Mouse (Mus musculus): ENCODE data around the gene Cavin3. TPM values are rescaled to one million over a fixed set of nuclear protein-coding genes. Genes with fewer than 3 reads are reported as not detected.
"Not testable (repeated sequence)": the region's sequence is repeated elsewhere in the genome, so short reads cannot be mapped to it uniquely, and the experiment has no call there.

The Cavin3 gene
- polyA plus RNA-seq, 1 experiment from 2014 or later = 75.7 TPM

GRCm38 (mm10) chr7:105474771-105475315 is 7.3 kb downstream of the Cavin3 start:
- Histone ChIP-seq H3K27me3 (ENCODE audit: insufficient read depth, low read length) (no peaks in the 10 kb centered on the region), H3K36me3 (ENCODE audit: insufficient read depth, low read length) (no peaks in the 10 kb centered on the region), H3K9me3 (ENCODE audit: low read length) (no peaks in the 10 kb centered on the region), H3K4me1 (ENCODE audit: insufficient read depth, low read length) (no peaks in the 10 kb centered on the region), H3K27ac (ENCODE audit: low read length) (no peak overlapping the region), H3K4me3 (ENCODE audit: low read length) (no peak overlapping the region), H3K9ac (replicated peaks; ENCODE audit: low read length) (no peak overlapping the region), H3K4me2 (replicated peaks; ENCODE audit: low read depth, low read length) (no peak overlapping the region)
- ATAC-seq (ENCODE audit: low FRiP score, low TSS enrichment) = no peak
- 60% methylated on average over 4 of the region's 4 CpGs for WGBS

DNA sequence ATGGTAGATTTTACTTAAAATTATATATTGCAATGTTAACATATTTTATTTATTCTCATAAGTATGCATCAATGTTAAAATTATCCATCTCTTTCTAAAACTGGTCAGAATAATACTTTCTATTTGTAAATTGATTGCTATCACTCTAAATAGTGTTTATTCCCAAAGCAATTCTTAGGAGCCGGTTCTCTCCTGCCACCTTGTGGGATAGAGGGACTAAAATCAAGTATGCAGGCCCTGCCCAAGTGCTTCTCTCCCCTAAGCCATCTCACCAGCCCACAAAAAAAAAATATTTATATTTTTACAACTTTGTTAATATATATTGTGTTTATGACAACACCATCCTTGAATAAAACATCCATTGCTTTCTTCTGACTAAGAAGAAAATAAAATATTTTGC is 9.5 kb downstream of the Cavin3 start:
- Histone ChIP-seq H3K9me3 (ENCODE audit: low read length) (no peaks in the 10 kb centered on the region), H3K9ac (replicated peaks; ENCODE audit: low read length) (no peak overlapping the region), H3K27me3 (ENCODE audit: insufficient read depth, low read length) (no peaks in the 10 kb centered on the region), H3K4me3 (ENCODE audit: low read length) (no peak overlapping the region), H3K4me1 (ENCODE audit: insufficient read depth, low read length) (no peaks in the 10 kb centered on the region), H3K36me3 (ENCODE audit: insufficient read depth, low read length) (no peaks in the 10 kb centered on the region), H3K27ac (ENCODE audit: low read length) (no peak overlapping the region), H3K4me2 (replicated peaks; ENCODE audit: low read depth, low read length) (no peak overlapping the region)
- 65% methylated on average over 1 of the region's 1 CpGs for WGBS
- ATAC-seq (ENCODE audit: low FRiP score, low TSS enrichment) = no peak

DNA sequence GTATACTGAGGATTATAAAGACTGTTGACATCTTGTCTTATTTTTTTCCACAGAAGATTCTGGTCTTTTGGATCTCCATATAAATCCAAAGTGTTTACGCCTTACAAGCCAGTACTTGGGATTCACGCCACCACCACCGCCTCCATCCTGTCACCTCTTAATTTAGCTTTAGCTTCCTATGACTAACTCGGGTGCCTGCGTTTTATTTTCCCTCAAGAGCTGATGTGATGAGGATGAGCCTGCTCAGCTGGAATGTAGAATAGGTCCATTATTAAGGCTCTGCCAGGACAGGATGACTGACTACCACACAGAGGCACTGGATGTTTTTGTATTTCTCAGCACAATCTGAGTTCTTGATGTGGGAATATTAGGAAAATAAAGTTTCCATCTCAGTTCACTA is 16.6 kb downstream of the Cavin3 start:
- H3K9me3 ChIP-seq (ENCODE audit: low read length); H3K4me3 ChIP-seq (ENCODE audit: low read length); H3K27ac ChIP-seq (ENCODE audit: low read length); H3K4me1 ChIP-seq (ENCODE audit: insufficient read depth, low read length); H3K9ac ChIP-seq (replicated peaks; ENCODE audit: low read length); H3K36me3 ChIP-seq (ENCODE audit: insufficient read depth, low read length); ATAC-seq (ENCODE audit: low FRiP score, low TSS enrichment); H3K27me3 ChIP-seq (ENCODE audit: insufficient read depth, low read length); H3K4me2 ChIP-seq (replicated peaks; ENCODE audit: low read depth, low read length): not testable (repeated sequence)
- 73% methylated on average over 5 of the region's 5 CpGs for WGBS

DNA sequence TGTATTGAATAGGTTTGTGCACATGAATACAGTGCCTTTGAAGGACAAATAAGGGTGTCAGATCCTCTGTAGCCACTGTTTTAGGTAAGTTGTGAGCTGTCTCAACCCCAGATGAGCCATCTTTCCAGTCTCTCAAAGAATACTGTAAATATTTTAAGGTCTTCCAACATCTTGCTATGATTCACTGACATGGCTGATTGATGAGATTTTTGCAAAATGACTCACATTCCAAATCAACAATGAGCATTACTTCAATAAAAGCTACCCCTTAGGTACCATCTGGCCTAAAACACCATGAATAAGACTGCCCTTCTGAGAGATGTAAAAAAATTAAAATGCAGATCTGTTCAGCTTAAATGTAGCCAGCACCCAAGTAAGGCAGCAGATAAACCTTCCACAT is 23.6 kb downstream of the Cavin3 start:
- Histone ChIP-seq H3K36me3 (ENCODE audit: insufficient read depth, low read length) (no peaks in the 10 kb centered on the region), H3K4me3 (ENCODE audit: low read length) (no peak overlapping the region), H3K27ac (ENCODE audit: low read length) (no peak overlapping the region), H3K27me3 (ENCODE audit: insufficient read depth, low read length) (no peaks in the 10 kb centered on the region), H3K4me2 (replicated peaks; ENCODE audit: low read depth, low read length) (no peak overlapping the region), H3K4me1 (ENCODE audit: insufficient read depth, low read length) (no peaks in the 10 kb centered on the region), H3K9ac (replicated peaks; ENCODE audit: low read length) (no peak overlapping the region), H3K9me3 (ENCODE audit: low read length) (no peaks in the 10 kb centered on the region)
- no peak for ATAC-seq (ENCODE audit: low FRiP score, low TSS enrichment)

DNA sequence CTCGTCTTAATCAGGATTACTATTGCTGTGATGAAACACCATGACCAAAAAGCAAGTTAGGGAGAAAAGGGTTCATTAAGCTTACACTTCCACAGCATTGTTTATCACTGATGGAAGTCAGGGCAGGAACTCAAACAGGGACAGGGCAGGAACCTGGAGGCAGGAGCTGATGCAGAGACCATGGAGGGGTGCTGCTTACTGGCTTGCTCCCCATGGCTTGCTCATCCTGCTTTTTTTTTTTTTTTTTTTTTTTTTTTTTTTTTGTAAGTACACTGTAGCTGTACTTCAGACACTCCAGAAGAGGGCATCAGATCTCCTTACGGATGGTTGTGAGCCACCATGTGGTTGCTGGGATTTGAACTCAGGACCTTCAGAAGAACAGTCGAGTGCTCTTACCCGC is 28.8 kb downstream of the Cavin3 start:
- H3K4me1 ChIP-seq (ENCODE audit: insufficient read depth, low read length); H3K27me3 ChIP-seq (ENCODE audit: insufficient read depth, low read length); H3K36me3 ChIP-seq (ENCODE audit: insufficient read depth, low read length); ATAC-seq (ENCODE audit: low FRiP score, low TSS enrichment); H3K4me3 ChIP-seq (ENCODE audit: low read length); H3K27ac ChIP-seq (ENCODE audit: low read length); H3K4me2 ChIP-seq (replicated peaks; ENCODE audit: low read depth, low read length); H3K9me3 ChIP-seq (ENCODE audit: low read length); H3K9ac ChIP-seq (replicated peaks; ENCODE audit: low read length): not testable (repeated sequence)
- WGBS = 85% methylated on average over 4 of the region's 4 CpGs

GRCm38 (mm10) chr7:105445076-105445475 is 37.0 kb downstream of the Cavin3 start:
- ATAC-seq (ENCODE audit: low FRiP score, low TSS enrichment) = no peak
- no peak overlapping the region for H3K4me2 ChIP-seq (replicated peaks; ENCODE audit: low read depth, low read length)
- no peak overlapping the region for H3K4me3 ChIP-seq (ENCODE audit: low read length)
- no peaks in the 10 kb centered on the region for H3K9me3 ChIP-seq (ENCODE audit: low read length)
- no peaks in the 10 kb centered on the region for H3K36me3 ChIP-seq (ENCODE audit: insufficient read depth, low read length)
- 65% methylated on average over 3 of the region's 3 CpGs for WGBS
- H3K4me1 ChIP-seq (ENCODE audit: insufficient read depth, low read length) = no peaks in the 10 kb centered on the region
- H3K27me3 ChIP-seq (ENCODE audit: insufficient read depth, low read length) = no peaks in the 10 kb centered on the region
- H3K9ac ChIP-seq (replicated peaks; ENCODE audit: low read length) = no peak overlapping the region
- no peak overlapping the region for H3K27ac ChIP-seq (ENCODE audit: low read length)

DNA sequence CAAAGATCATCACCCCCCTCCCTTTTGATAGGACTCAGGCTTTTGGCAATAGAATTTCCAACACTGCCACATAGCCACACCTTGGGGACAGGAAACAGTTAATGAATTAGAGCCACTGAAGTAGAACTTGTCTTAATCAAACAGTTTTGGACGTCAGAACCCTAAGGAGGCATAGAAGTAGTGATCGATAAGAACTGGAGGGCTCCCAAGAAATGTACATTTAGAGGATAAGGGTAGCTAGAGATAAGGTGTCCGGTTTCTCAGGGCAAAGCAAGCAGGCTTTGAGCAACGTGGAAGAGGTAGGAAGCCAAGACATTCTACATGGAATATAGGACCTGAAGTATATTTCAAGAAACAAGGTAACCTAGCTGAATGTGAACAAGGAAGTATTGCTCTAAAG is 40.7 kb downstream of the Cavin3 start:
- Histone ChIP-seq H3K4me1 (ENCODE audit: insufficient read depth, low read length) (no peaks in the 10 kb centered on the region), H3K36me3 (ENCODE audit: insufficient read depth, low read length) (no peaks in the 10 kb centered on the region), H3K4me2 (replicated peaks; ENCODE audit: low read depth, low read length) (no peak overlapping the region), H3K9ac (replicated peaks; ENCODE audit: low read length) (no peak overlapping the region), H3K27me3 (ENCODE audit: insufficient read depth, low read length) (no peaks in the 10 kb centered on the region), H3K9me3 (ENCODE audit: low read length) (no peaks in the 10 kb centered on the region), H3K27ac (ENCODE audit: low read length) (no peak overlapping the region), H3K4me3 (ENCODE audit: low read length) (no peak overlapping the region)
- 53% methylated on average over 4 of the region's 4 CpGs for WGBS
- no peak for ATAC-seq (ENCODE audit: low FRiP score, low TSS enrichment)

DNA sequence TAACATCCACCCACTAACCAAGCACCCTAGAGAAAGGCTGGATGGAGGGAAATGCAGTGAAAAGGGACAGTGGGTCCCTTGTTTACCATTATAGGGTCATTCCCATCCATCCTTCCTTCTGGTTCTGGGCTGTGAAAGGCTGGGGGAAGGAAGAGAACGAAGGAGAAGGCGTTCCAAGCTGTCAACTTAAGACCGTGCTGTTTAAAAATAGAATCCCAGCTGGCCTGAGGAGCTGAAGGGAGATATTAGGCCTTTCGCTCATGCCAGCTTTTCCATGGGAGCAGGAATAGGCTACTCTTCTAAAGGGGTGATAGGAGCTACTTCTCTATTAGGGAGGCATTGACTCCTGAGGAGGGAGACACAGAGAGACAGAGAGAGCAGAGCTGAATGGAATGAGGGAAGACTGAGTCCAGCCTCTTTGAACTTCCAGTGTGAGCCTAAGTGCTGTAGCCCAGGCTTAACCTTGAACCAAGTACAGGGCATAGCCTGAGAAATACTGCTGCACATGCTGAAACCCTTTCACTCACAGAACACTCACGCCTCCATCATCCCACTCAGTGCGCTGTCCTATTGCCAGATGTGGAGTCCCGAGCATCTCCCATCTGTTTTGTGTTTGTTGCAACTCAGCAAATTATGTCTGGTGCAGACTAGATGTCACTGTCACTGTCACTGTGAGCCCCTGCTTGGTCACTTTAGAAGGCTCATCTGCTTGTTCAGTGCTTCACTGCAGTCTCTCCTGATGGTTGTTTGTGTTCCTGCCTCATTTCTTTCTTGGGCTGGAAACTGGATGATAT is 43.9 kb downstream of the Cavin3 start:
- Histone ChIP-seq H3K4me1 (ENCODE audit: insufficient read depth, low read length) (no peaks in the 10 kb centered on the region), H3K27ac (ENCODE audit: low read length) (no peak overlapping the region), H3K4me2 (replicated peaks; ENCODE audit: low read depth, low read length) (no peak overlapping the region), H3K9me3 (ENCODE audit: low read length) (no peaks in the 10 kb centered on the region), H3K4me3 (ENCODE audit: low read length) (no peak overlapping the region), H3K9ac (replicated peaks; ENCODE audit: low read length) (no peak overlapping the region), H3K27me3 (ENCODE audit: insufficient read depth, low read length) (no peaks in the 10 kb centered on the region), H3K36me3 (ENCODE audit: insufficient read depth, low read length) (no peaks in the 10 kb centered on the region)
- ATAC-seq (ENCODE audit: low FRiP score, low TSS enrichment) = no peak
- 68% methylated on average over 7 of the region's 7 CpGs for WGBS

DNA sequence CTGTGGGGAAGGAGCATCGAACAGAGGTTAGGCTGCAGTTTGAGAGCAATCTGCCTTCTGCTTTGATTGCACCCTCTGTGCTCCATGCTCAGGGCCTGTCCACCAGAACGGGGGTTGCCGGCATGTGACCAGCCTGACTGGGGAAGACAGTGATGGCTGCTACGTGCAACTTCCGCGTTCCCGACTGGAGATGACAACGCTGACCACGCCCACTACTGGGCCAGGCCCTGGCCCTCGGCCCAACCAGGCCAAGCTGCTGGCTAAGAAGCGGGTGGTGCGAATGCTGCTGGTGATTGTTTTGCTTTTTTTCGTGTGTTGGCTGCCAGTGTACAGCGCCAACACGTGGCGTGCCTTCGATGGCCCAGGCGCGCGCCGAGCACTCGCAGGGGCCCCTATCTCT is 47.3 kb downstream of the Cavin3 start:
- no peak for ATAC-seq (ENCODE audit: low FRiP score, low TSS enrichment)

GRCm38 (mm10) chr7:105433859-105434258 is 48.2 kb downstream of the Cavin3 start:
- 0 out of 2 replicates have a peak, but pooled peaks cover 1% of the 10 kb centered on the region for H3K27me3 ChIP-seq (ENCODE audit: insufficient read depth, low read length)
- ATAC-seq (ENCODE audit: low FRiP score, low TSS enrichment) = no peak
- 87% methylated on average over 17 of the region's 17 CpGs for WGBS

More for the DNA sequence above, 47.3 kb downstream of the Cavin3 start:
- Histone ChIP-seq H3K9ac (replicated peaks; ENCODE audit: low read length) (no peak overlapping the region), H3K4me2 (replicated peaks; ENCODE audit: low read depth, low read length) (no peak overlapping the region), H3K4me1 (ENCODE audit: insufficient read depth, low read length) (no peaks in the 10 kb centered on the region), H3K27me3 (ENCODE audit: insufficient read depth, low read length) (no peaks in the 10 kb centered on the region), H3K27ac (ENCODE audit: low read length) (no peak overlapping the region), H3K4me3 (ENCODE audit: low read length) (no peak overlapping the region), H3K9me3 (ENCODE audit: low read length) (no peaks in the 10 kb centered on the region), H3K36me3 (ENCODE audit: insufficient read depth, low read length) (no peaks in the 10 kb centered on the region)
- 86% methylated on average over 22 of the region's 22 CpGs for WGBS

More at GRCm38 (mm10) chr7:105433859-105434258, 48.2 kb downstream of the Cavin3 start:
- no peak overlapping the region for H3K9ac ChIP-seq (replicated peaks; ENCODE audit: low read length)
- no peak overlapping the region for H3K4me2 ChIP-seq (replicated peaks; ENCODE audit: low read depth, low read length)
- no peaks in the 10 kb centered on the region for H3K9me3 ChIP-seq (ENCODE audit: low read length)
- no peaks in the 10 kb centered on the region for H3K36me3 ChIP-seq (ENCODE audit: insufficient read depth, low read length)
- H3K27ac ChIP-seq (ENCODE audit: low read length) = no peak overlapping the region
- H3K4me3 ChIP-seq (ENCODE audit: low read length) = no peak overlapping the region
- H3K4me1 ChIP-seq (ENCODE audit: insufficient read depth, low read length) = no peaks in the 10 kb centered on the region

All from kidney, embryonic 16.5 days (tissue).